Mouse (Mus musculus) kidney, adult 9 months (tissue): Measurements from ENCODE around the gene Prok1.

Experiments used
- DNase-seq: peaks from one replicate; pipeline ENCODE4 v3.0.0; 2022

The Prok1 gene

GRCm38 (mm10) chr3:107183178-107183577, 56.3 kb downstream of the Prok1 start:
- DNase-seq: no peak
